Mouse (Mus musculus): ENCODE results near the gene Kcnk13.

Gene Kcnk13

DNA sequence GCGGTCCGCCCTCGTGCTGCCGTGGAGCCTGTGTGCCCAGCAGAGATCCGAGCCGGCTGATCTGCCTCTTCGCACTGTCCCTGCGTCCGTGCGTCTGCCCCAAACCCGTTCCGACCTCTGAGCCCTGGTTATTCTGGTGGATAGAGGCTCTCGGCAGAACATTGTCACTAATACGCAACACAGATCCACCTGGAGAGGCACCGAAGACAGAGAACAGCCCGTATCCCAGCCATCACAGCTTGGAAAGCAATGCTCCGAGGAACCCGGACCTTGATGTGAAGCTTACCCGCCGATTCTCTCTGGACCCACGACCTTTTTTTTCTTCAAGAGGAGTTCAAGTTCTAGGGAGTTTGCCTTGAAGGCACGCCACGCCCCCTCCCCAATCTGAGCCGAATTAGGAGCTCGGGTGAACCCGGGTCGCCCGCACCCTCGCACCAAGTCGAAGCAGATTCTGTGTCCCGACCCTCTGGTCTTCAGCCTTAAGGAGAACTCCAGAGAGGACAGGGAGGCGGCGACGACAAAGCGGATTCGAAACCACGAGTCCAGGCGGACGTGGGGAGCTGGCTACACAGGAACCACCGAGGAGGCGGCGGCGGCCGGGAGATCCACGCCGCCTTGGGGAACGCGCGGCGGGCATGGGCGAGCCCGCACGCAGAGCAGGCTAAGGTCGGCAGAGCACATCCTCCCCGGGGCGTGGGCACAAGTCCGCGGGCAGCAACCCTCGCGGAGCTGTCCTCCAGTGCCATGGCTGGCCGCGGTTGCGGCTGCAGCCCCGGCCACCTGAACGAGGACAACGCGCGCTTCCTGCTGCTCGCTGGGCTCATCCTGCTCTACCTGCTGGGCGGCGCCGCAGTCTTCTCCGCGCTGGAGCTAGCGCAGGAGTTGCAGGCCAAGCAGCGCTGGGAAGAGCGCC, 1.2 kb downstream of the Kcnk13 start:
- peak; percentile 69 for DNase-seq (ENCODE audit: low read depth, low spot score)

DNA sequence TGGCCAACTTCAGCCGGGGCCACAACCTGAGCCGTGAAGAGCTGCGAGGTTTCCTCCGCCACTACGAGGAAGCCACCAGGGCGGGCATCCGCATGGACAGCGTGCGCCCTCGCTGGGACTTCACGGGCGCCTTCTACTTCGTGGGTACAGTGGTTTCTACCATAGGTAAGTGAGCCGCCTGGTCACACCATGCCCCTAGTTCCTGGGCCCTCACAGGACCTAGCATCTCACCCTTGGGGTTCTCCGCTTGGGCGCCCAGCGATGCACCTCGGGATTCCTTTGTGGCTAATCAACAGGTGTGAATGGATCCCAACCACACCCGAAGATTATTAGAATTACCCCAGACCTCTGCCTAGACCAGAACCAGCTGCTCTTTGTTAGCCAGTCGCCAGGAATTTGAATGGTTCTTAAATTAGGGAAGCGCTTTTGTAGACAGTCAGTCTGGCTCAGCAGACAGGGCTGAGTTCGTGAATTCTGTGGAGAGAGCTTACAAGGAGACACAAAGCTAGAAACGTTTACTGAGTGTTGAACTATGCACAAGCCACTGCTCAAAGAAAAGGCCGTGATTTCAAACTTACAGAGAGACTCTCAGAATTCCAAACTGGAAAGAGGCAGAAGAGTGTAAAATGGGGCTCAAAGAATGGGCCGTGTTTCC, 1.9 kb downstream of the Kcnk13 start:
- DNase-seq (ENCODE audit: low read depth, low spot score) = peak; percentile 55

DNA sequence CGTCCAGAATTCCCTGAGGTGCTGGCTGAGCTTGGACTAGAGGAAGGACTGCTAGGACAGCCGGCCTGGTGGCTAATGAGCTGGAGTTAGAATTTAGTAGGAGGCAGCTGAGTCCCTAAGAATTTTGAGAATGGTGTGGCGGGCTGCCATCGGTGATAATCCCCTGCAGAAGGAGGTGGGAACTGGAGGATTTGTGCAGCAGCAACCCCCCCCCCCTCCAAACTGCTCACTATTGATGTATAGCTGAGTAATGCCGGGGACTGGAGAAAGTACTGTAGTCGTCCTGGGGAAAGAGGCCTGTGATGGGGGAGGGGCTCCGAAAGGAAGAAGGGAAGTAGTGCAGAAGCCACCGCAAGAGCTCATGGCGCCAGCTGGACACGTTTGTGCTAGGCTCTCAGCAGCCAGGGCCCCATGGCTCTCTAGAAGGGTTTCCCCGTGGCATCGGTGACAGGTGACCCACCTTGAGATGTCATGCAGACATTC, 2.6 kb downstream of the Kcnk13 start:
- DNase-seq (ENCODE audit: low read depth, low spot score) = peak; percentile 21

DNA sequence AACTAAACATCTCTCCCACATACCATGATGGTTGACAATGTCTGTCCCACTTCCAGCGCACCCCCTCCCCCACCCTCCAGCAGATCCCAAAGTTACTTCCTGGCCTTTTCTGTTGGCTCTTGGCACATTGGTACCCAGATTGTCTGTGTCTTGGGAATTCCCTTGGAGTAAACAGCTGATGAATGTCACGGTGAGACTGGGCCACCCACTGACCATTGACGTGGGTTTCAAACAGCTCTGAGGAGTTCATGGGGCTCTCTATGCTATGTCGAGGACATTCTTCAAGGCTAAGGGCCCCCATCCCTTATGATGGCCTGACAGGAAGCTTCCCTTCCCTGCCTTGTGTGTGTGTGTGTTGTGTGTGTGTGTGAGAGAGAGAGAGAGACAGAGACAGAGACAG, 5.6 kb downstream of the Kcnk13 start:
- no peak for DNase-seq (ENCODE audit: low read depth, low spot score)

DNA sequence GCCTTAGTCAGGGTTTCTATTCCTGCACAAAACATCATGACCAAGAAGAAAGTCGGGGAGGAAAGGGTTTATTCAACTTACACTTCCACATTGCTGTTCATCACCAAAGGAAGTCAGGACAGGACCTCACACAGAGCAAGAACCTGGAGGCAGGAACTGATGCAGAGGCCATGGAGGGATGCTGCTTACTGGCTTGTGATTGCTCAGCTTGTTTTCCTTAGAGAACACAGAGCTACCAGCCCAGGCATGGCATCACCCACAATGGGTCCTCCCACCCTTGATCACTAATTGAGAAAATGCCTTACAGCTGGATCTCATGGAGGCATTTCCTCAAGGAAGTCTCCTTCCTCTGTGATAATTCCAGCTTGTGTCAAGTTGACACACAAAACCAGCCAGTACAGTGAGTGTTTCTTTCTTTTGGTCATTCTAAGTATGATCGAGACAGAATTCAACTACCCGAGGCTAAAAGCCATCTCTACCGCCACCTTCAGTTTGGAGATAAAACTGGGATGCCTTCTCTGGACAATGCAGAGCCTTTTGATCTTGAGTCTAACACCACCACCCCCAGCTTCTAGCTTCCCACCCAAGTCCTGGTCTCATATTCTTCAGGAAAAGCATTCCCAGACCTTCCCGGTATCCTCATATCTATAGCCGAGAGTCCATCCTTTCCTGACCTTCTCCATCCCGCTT, 7.1 kb downstream of the Kcnk13 start:
- peak; percentile 58 for DNase-seq (ENCODE audit: low read depth, low spot score)

DNA sequence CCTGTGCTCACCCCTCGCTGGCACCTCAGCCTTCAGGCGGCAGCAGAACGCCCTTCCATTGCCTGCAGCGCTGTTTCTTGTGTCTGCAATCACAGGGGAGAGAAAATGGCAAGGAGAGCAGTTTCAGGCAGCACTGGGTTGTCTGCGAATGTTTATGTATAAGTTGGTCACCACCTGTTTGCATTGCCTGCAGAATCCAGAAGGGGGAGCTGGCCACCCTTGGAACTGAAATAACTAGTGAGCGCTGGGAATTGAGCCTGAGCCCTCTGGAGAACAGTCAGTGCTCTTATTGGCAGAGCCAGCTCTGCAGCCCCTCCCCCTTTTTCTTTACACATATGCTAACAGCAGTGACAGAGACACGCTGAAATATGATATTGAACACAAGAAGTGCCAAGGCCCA, 8.5 kb downstream of the Kcnk13 start:
- peak; percentile 89 for DNase-seq (ENCODE audit: low read depth, low spot score)

DNA sequence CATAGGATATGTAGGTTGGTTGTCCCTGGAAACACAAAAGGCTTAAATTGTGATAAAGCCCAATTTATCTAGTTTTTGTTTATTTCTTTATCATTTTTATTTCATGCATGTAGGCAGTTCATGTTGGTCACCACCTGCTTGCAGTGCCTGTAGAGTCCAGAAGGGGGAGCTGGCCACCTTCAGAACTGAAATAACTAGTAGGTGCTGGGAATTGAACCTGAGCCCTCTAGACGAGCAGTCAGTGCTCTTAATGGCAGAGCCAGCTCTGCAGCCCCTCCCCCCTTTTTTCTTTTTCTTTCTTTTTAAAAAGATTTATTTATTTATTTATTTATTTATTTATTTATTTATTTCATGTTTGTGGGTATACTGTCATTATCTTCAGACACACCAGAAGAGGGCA, 9.4 kb downstream of the Kcnk13 start:
- DNase-seq (ENCODE audit: low read depth, low spot score) = peak; percentile 78

DNA sequence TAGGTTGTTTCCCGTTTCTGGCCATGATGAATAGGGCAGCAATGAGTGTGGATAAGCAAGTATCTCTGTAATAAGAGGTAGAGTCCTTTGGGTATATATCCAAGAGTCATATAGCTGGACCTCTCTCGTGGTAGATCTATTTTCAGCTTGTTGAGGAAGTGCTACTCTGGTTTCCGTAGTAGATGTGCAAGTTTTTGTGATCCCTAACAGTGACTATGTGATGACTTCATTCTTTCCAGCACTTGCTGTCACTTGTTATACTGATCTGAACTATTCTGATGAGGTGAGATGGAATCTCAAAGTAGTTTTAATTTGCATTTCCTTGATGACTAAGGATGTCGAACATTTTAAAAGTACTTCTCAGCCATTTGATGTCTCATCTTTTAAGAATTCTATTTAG, 15.2 kb downstream of the Kcnk13 start:
- no peak for DNase-seq (ENCODE audit: low read depth, low spot score)

DNA sequence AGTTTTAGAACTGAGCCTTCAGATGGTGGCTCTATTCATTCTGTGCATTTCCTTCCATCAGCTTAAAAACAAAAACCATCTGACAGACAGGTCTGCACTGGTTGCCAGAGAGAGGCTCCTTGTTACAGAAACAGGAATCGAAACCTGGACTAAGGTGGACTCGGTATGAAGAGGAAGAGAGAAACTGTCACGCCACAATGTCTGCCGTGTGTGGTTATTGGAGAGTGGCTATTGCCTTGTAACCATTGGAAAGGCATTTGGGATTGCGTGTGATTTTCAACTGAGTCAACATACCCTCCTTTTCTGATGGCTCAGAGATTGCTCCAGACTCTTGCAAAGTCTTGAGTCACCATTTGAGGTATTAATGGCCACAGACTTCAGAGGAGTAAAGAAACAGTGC, 22.5 kb downstream of the Kcnk13 start:
- DNase-seq (ENCODE audit: low read depth, low spot score) = no peak

DNA sequence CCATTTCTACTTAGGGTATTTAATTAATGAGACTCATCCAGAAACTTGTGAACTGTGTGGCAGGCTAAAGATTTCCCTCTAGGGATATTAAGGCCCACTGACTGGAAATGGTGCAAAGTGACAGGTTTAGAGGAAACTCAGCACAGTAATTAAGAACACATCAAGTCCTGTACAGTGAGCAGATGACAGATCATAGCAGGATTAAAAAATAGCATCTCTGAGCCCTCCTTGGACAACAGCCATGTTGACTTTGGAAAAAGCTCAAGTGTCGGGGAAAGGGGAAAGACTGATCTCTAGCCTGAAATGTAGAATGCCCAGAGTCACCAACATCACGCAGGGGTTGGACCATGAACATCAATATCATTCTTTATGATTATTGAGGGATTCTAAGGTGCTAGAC, 23.8 kb downstream of the Kcnk13 start:
- no peak for DNase-seq (ENCODE audit: low read depth, low spot score)

DNA sequence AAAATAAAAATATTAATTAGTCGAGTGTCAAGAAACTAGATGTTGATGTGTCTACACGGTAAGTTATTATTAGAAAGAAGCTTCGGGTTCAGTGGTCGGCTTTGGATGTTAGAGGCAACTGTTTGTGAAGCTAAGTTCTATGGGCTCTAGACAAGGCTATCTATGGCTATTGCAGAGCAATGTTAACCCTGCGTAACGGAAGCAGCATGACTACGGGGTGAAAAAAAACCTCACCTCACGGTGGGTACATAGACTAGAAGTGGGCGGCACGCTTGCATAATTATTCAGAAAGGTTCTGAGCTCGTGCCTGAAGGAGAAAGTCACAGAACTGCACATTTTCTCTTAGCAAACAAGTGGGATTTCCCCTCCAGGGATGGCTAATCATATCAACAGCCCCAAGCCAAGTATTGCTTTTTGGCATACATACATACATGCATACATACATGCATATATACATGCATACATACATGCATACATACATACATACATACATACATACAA, 28.1 kb downstream of the Kcnk13 start:
- no peak for DNase-seq (ENCODE audit: low read depth, low spot score)

DNA sequence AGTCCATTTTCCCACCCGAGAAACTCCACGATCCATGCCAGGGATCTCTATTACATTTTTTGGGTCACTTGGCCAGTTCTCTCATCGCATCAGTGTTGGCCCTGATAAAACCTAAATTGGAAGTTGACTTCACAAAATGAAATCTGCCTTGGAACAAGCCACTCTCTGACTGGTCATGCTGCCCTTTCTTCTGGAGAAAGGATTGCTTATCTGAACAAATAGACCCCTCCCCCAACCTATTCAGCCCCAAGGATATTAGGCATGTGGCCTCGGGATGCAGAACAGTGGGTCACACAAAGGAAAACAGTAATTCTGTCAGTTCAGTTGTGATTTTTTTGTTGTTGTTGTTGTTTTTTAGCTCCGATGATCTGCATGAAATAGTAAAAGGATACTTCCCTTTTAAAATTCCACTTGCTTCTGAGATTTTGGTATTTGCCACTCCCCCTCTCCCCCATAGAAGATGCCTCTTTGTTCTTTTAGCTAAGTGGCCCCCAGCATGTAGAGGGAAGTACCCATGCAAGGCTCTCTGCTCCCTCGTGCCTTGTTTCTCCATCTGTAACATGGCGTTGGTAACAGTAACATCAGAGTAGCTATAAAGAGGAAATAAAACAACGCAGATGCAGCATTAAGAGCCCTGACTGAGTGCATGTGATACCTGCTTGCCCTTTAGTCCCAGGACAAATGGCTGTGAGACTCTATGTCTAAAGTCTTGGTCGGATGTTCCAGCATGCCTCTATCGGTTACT, 29.0 kb downstream of the Kcnk13 start:
- no peak for DNase-seq (ENCODE audit: low read depth, low spot score)

DNA sequence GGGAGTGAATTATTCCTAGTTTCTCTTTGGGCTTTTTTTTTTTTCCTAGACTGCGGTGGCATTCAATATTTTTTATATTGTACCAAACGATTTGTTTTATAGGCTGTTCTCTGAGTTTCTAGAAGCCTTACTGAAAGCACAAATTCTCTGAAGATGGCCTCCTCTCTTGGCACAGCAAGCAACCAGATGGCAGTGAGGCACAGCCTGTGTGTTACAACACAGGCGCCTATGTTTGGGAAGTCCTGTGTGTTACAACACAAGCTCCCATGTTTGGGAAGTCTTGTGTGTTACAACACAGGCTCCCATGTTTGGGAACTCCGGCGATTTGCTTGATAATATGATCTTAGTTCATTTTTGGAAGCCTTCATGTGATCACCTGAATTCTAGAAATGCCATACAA, 31.7 kb downstream of the Kcnk13 start:
- no peak for DNase-seq (ENCODE audit: low read depth, low spot score)

DNA sequence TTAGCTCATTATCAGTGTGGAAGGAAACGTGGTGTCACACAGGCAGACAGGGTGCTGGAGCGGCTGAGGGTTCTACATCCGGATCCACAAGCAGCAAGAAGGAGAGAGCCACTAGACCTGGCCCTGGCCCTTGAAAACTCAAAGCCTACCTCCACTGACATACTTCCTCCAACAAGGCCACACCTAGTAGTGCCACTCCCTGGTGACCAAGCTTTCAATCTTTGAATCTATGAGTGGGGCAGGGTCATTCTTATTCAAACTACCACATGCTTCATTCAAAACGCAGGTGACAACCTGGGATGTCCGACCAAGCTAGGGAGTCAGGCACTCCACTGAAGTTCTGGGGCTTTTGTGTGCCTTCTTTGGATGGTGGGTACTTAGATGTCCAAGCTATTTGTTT, 35.4 kb downstream of the Kcnk13 start:
- peak; percentile 59 for DNase-seq (ENCODE audit: low read depth, low spot score)

DNA sequence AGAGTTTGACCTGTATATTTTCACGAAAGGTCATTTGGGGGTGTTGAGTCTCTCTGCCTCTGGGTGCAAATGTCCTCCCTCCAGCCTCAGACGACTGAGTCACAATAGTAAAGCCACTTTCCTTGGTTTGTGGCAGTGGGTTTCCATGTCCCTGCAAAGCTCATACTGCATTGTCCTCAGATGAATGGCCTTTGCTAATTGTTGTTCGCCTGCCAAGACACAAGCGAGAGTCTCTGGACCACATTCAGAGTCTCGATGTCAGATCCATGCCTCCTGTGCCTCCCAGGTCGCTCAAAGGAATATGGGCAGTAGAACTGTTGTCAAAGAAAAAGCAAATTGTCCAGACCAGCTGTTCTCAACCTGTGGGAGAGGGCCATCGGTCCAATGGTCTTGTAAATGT, 36.1 kb downstream of the Kcnk13 start:
- DNase-seq (ENCODE audit: low read depth, low spot score) = no peak

DNA sequence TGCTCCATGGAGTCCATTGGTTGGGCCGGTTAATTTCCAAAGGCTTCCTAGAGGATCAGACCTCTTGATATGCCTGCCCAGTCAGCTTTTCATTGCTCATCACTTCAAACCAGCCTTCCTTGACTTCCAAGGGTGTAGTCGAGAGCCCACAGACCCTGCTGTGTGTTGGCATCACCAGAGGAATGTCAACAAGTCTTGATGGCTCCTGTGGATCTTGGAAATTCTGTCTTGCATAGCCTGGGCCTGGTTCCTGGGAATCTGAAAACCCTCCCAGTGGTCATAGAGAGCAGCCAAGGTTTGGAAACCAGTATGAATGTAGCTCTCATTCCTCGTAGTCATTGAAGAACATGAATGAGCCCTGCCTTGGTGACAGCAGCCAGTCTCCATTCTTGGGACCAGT, 36.9 kb downstream of the Kcnk13 start:
- no peak for DNase-seq (ENCODE audit: low read depth, low spot score)

DNA sequence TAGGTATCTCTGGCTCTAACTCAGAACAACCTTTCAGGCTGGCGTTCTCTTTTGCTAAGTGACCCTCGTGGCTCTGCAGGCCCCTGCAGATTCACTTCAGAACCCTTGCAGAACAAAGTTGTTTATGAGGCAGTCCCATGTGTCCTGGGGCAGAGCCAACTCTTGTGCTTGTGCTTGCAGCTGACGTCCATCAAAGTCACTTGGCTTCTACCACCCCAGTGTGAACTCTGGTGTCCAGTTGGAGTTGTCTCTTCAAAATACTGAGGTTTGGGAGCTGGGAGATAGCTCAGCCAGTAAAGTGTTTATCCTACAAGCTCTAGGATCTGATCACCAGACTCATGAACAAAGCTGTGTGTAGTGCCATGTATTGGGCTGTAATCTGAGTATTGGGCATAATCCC, 37.6 kb downstream of the Kcnk13 start:
- DNase-seq (ENCODE audit: low read depth, low spot score) = no peak

DNA sequence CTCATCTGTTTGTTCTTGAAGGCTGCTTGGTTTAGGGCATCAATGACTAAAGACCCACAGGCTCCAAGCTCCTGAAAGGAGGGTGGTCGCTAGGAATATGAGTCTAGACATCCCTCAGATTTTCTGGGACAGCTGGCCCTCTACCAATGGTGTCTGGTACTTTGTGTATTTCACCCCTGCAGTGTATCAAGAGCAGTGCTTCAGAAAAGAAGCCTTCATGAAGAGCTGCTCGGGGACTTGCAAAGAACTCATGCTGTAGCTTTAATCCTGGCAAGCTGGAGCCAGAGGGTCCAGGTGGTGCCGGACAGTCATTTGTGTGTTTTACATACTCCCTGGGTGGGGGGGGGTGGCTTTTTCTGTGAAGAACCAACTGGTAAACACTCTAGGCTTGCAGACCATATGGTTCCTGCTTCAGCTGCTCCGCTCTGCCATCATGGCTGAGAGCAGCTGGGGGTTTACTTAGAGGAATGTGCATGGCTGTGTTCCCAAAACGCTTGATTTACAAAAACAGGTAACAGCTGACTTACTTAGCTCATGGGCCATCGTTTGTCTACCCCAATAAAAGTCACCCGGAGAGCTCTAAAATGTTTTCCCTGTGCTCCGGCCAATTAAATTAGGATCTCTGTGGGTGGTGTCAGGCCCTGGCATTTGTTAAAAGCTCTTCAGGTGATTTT, 38.8 kb downstream of the Kcnk13 start:
- no peak for DNase-seq (ENCODE audit: low read depth, low spot score)

DNA sequence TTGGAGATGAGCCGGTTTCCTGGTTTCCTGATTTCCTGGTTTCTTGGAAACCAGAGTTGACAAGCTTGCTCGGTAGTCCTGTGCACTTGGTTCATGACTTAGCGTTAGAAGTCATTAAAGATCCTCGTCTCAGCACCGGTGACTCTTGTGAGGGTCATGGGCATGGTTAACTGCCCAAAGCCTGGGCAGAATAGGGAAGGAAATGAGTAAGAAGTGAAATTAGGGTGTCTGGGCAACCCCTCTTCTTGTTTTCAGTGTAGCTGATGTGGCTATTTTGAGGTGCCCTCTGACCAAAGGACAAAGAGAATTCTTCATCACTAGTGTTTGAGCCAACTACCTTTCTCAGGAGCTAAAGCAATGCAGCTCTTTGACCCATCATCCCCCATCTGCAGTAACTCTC, 41.0 kb downstream of the Kcnk13 start:
- DNase-seq (ENCODE audit: low read depth, low spot score) = no peak

DNA sequence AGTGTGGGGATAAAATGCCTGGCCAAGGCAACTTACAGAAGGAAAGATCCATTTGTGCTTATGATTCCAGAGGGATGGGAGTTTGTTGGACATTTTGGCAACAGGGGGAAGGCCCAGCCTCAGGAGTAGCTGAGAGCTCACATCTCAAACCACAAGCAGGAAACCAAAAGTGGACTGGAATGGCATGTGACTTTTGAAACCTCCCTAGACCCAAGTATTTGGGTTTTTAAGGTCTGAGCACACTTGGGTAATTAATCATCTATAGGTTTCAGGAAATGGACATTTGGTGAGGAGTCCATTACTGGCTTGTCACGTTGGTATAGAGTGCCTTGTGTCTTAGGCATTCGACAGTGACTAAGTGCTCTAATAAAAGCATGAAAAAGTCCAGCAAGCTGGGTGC, 42.4 kb downstream of the Kcnk13 start:
- no peak for DNase-seq (ENCODE audit: low read depth, low spot score)

DNA sequence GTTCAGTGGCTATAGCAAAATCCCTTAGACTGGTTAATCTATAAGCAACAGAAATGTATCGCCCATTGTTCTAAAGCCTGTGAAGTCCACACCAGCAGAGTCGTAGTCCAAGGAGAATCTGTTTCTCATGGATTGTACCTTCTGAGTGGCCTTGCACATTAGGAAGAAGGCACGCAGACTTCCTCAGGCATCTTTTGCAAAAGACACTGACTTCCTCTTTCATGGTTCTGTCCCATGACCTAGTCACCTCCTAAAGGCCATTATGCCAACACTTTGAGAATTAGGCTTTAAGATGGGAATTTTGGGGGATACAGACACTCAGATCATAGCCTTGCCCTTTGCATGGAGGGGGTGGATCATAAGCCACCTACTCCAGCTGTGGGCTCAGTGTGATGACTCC, 48.5 kb downstream of the Kcnk13 start:
- DNase-seq (ENCODE audit: low read depth, low spot score) = no peak
